Mouse (Mus musculus) gastrocnemius, postnatal 4 days (tissue): ENCODE results near the gene Dusp3. TPM values are rescaled to one million over a fixed set of nuclear protein-coding genes. Genes with fewer than 3 reads are reported as not detected.

Experiments used
- DNase-seq, 2 experiments: peaks; one replicate each; pipeline ENCODE4 v3.0.0; 2021 to 2022; ENCODE audit warnings: low spot score in 2 of 2, mixed read lengths in 2 of 2
- long read RNA-seq, 2 experiments: library from polyadenylated mRNA; stranded (forward); transcript quantifications; one replicate each; pipeline ENCODE4 v2.0.0; 2021
- total RNA-seq, 2 experiments: library from RNA; stranded (reverse); gene quantifications; 2 replicates each; pipeline ENCODE4 v1.2.3; 2021

Gene Dusp3
- total RNA-seq = 100 to 1,000 TPM; 140 to 145 TPM
- long read RNA-seq, experiment 1, full-length matches to known transcripts = 46 of 96 reads
- long read RNA-seq, experiment 1, partial matches to known transcripts = 3 of 96 reads
- long read RNA-seq, experiment 1, other reads (novel, unspliced or antisense) = 47 of 96 reads
- long read RNA-seq, experiment 2, full-length matches to known transcripts = 51 of 101 reads
- long read RNA-seq, experiment 2, partial matches to known transcripts = 3 of 101 reads
- long read RNA-seq, experiment 2, other reads (novel, unspliced or antisense) = 47 of 101 reads

GRCm38 (mm10) chr11:101986913-101987312 lies at the start of gene Dusp3:
Gene Dusp3 (minus strand): TSS chr11:101987013.
- DNase-seq = no peak

GRCm38 (mm10) chr11:102036336-102036735 lies 49.5 kb upstream of the Dusp3 start:
- DNase-seq = no peak

- DNase-seq = no peak
Measured at GRCm38 (mm10) chr11:102035456-102035960, 48.7 kb upstream of the Dusp3 start.

- no peak for DNase-seq
Measured at GRCm38 (mm10) chr11:102034887-102035286, 48.1 kb upstream of the Dusp3 start.

- no peak for DNase-seq
Measured at GRCm38 (mm10) chr11:102033055-102033591, 46.3 kb upstream of the Dusp3 start.

GRCm38 (mm10) chr11:102031149-102031548 lies 44.3 kb upstream of the Dusp3 start:
- DNase-seq = no peak

GRCm38 (mm10) chr11:102029966-102030365 lies 43.2 kb upstream of the Dusp3 start:
- no peak for DNase-seq

- DNase-seq = no peak
Measured at GRCm38 (mm10) chr11:102029304-102029703, 42.5 kb upstream of the Dusp3 start.

- DNase-seq = no peak
Measured at GRCm38 (mm10) chr11:102028087-102028816, 41.4 kb upstream of the Dusp3 start, which contains the start of gene Mpp3. Gene Mpp3 (minus strand): TSS chr11:102028461.

- no peak for DNase-seq
Measured at GRCm38 (mm10) chr11:102027361-102028017, 40.7 kb upstream of the Dusp3 start.

GRCm38 (mm10) chr11:102026694-102027360 lies 40.0 kb upstream of the Dusp3 start:
- peak; percentile 48 to 70 for DNase-seq

- DNase-seq = peak in 1 of 2 experiments; percentile 29
Measured at GRCm38 (mm10) chr11:102025991-102026660, 39.3 kb upstream of the Dusp3 start.

GRCm38 (mm10) chr11:102025354-102025753 lies 38.5 kb upstream of the Dusp3 start:
- no peak for DNase-seq

- no peak for DNase-seq
Measured at GRCm38 (mm10) chr11:102024875-102025274, 38.1 kb upstream of the Dusp3 start.

GRCm38 (mm10) chr11:102024084-102024758 lies 37.4 kb upstream of the Dusp3 start:
- DNase-seq = no peak

- no peak for DNase-seq
Measured at GRCm38 (mm10) chr11:102023406-102023805, 36.6 kb upstream of the Dusp3 start.

GRCm38 (mm10) chr11:102021196-102021595 lies 34.4 kb upstream of the Dusp3 start:
- no peak for DNase-seq

- no peak for DNase-seq
Measured at GRCm38 (mm10) chr11:102019736-102020135, 32.9 kb upstream of the Dusp3 start.

- DNase-seq = no peak
Measured at GRCm38 (mm10) chr11:102016136-102016535, 29.3 kb upstream of the Dusp3 start.

GRCm38 (mm10) chr11:102015472-102015871 lies 28.7 kb upstream of the Dusp3 start:
- no peak for DNase-seq
